Mouse (Mus musculus) testis, adult 2 months (tissue): ENCODE results near the gene Tmigd1.
A peak's percentile ranks its signal among the peaks of the same experiment; 100 is the strongest.

Experiments used
- CTCF ChIP-seq: fragments of 200-500 bp; IDR thresholded peaks from 2 replicates; pipeline ENCODE4 v1.5.1; 2012; ENCODE audit warnings: low read depth, mild to moderate bottlenecking, inconsistent platforms, low read length, moderate library complexity; ENCODE audit not compliant: control insufficient read depth, insufficient read depth, insufficient replicate concordance
- POLR2A ChIP-seq: fragments of 200-500 bp; IDR thresholded peaks from 2 replicates; pipeline ENCODE4 v1.6.1; 2012; ENCODE audit warnings: low read depth, mild to moderate bottlenecking, inconsistent platforms, low read length, moderate library complexity; ENCODE audit not compliant: control insufficient read depth

DNA sequence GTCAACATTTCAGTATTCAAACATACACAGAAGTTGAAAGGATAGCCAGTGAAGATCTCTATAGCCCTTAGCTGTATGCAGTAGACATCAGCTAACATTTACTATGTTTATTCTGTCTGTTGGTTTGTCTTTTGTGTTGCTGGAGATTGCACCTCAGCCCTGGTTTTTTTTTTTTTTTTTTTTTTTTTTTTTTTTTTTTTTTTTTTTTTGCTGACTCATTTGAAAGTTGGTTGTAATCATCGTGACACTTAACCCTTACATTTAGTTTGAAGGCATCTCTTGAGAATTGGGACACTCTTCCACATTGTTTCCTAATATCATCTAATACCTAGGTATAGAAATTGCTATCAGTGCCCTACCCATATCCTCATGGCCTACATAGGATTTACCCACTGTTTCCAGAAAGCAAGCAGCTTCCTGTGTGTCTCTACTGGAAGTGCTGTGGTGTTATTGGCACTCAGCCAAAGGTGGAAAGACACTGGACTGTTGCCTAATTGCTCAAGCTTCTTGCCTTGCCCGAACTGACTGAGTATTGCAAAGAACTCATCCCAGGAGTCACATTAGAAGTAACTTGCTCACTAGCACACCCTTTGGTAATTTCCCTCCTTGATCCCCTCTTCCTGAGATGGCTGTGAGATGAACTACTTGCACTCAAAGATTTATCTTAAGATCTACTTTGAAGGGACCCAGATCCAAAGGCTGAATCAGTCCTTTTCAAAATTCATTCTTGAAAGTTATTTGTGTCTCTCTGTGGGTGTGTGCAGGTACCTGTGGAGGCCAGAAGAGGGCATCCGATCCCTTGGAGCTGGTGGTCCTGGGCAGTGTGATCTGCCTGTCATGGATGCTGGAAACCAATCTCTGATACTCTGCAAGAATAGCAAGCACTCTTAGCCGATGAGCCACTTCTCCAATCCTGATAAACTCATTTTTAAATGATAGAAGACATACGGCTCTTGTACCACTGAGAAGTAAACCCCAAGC is 1.9 kb upstream of the Tmigd1 start:
- TF ChIP-seq CTCF = 0 out of 2 replicates have a peak, but pooled peaks have one; percentile 18
- TF ChIP-seq POLR2A = no peak
